Mouse (Mus musculus): ENCODE measurements around the gene Olfr129. TPM values are rescaled to one million over a fixed set of nuclear protein-coding genes. Genes with fewer than 3 reads are reported as not detected.

Olfr129 gene
- polyA plus RNA-seq (2012; rRNA removed): 0.08 and 0.18 TPM in 2 replicates

DNA sequence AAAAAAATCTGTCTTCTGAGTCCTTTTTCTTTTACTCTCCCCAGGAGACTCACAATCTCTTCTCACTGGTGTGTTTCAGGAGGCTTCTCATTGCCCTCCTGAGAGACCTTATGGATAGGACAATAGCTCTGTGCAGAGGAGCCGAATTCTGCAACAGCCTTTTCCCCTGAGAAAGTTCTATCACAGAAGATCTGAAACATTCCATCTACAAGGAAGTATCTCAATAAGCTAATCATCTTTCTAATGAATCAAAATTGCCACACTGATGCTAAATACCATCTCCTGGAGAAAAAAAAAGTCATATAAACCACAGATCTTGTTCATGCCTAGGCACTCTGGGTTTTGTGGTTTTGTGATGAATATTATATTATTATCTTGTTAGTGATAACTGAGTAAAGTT, at the start of gene Olfr129:
Gene Olfr129, minus strand, starts transcription at position 101 of the 400 bp plus-strand sequence.
- no peak for DNase-seq (ENCODE audit: extremely low spot score in 1 of 2, low spot score in 1 of 2)

DNA sequence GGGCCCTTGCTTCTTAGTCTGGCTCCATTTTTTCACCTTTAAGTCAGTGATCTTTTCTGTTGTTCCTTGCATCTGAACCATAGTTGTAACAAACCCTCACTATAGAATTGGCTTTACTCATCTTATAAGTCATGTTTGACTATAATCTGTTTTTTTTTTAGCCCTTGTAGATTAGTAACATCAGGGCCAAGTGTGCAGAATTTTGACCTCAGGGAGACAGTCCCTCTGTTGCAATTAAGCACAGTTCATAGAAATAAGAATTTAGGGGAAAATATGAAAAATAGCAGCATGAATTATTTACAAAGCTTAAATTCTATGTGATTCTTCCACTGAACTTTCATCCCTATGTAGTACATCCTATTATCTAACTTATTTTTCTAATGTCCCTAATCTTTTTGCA, 28.7 kb upstream of the Olfr129 start, which contains the start of gene Olfr131:
Gene Olfr131, minus strand, starts transcription at position 101 of the 400 bp plus-strand sequence.
- no peak for DNase-seq (ENCODE audit: extremely low spot score in 1 of 2, low spot score in 1 of 2)

DNA sequence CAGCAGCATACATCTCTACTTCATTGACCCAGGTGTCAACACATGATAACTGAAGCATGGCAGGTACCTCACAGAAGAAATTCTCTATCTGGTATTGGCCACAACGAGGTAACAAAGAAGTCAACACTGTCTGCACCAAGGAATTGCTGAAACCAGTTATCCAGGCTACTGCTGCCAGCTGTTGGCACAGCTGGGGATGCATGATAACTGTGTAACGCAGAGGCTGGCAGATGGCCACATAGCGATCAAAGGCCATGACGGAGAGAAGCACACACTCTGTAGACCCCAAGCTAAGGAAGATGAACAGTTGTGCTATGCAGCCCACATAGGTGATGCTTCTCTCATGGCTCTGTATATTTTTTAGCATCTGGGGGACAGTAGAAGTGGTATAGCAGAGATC, 22.5 kb upstream of the Olfr129 start:
- no peak for DNase-seq (ENCODE audit: extremely low spot score in 1 of 2, low spot score in 1 of 2)

DNA sequence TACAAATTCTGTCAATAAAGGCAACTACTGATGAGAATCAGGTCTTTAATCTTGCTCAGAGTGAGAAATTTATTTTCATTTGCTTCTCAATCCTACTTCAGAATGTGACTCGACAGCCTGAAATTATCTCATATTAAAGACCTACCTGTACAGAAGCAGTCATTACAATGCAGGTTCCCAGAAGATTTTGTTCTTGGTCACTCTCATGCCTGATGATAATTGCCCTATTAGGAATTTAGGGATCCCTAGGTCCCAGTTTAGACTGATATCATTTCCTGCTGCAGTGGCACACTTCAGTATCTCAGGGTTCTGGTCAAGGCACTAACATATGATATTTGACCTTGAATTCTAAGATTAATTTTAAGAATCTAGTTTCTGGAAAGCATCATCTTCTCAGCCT, 3.7 kb upstream of the Olfr129 start, which contains the start of gene Olfr130:
Gene Olfr130, plus strand, starts transcription at position 301 of the 400 bp plus-strand sequence.
- DNase-seq (ENCODE audit: extremely low spot score in 1 of 2, low spot score in 1 of 2): no peak

DNA sequence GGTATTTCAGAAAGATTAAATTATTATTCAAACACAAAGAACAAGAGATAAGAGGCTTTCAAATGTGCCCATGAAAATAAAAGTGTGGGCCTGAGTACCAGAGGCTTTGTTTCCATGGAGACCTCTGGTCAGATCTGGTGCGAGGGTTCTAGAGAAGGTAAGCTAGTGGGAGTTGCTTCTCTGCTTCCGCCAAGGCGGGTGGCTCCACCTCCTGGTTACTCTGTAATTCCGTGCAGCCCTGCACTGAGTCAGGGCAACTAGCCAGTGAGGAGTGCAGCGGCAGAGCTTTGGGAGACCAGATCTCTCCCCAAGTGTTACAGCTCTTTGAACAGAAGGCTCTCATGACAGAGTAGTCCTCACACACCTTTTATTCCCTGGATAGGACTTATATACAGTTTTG, 33.6 kb downstream of the Olfr129 start:
- DNase-seq (ENCODE audit: extremely low spot score in 1 of 2, low spot score in 1 of 2): no peak

DNA sequence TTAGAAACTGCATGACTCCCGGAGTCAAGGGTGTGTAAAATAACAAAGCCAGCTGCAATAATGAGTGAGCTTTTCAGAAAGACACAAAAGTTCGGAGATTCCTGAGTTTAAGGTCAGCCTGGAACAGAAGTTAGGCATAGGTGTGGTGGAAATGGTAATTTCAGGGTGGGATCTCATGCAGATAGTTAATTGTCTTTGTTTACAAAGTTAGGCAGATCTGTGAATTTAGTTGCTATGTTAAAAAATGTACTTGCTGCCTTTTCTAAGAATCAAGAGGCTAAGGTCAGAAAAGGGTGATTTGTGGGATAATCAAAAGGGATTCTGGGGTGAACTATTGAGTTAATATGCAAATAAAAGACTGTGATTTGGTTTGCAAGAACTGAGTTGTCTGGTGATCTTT, 43.5 kb downstream of the Olfr129 start:
- no peak for DNase-seq (ENCODE audit: extremely low spot score in 1 of 2, low spot score in 1 of 2)

DNA sequence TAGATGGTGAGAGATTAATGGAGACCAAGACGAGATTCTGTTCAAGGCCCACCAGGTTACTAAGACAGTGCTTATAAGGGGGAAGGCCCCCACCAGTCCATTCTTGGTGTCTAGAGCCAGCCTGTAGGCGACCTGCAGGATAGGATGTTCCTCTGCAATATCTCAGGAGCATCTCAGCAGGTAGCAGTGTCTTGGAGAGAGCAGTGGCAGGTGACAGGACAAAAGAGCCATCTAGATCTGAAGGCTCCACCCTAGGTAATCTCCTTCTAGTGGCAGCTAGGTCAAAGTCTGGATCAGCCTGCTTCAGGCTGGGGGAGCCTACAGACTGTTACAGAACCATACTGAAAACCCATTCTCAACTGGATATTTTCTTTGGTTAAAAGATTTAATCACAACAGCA, 54.9 kb downstream of the Olfr129 start:
- no peak for DNase-seq (ENCODE audit: extremely low spot score in 1 of 2, low spot score in 1 of 2)

Other genes starting within 250 kb of the Olfr129 start
- not detected in 2 replicates for gene Olfr125, start 227.1 kb downstream of the Olfr129 start, polyA plus RNA-seq (2012; rRNA removed)
- gene Olfr126, start 212.6 kb downstream of the Olfr129 start, polyA plus RNA-seq (2012; rRNA removed): not detected in 2 replicates
- not detected in 2 replicates for gene Olfr127, start 159.6 kb downstream of the Olfr129 start, polyA plus RNA-seq (2012; rRNA removed)
- not detected in 2 replicates for gene Olfr128, start 139.5 kb downstream of the Olfr129 start, polyA plus RNA-seq (2012; rRNA removed)
- not detected in 2 replicates for gene Olfr761, start 107.0 kb downstream of the Olfr129 start, polyA plus RNA-seq (2012; rRNA removed)
- gene Olfr130, start 3.8 kb upstream of the Olfr129 start, polyA plus RNA-seq (2012; rRNA removed): 0.02 TPM in 1 of 2 replicates, not detected in the other
- 0.16 and 0.17 TPM in 2 replicates for gene Olfr131, start 28.6 kb upstream of the Olfr129 start, polyA plus RNA-seq (2012; rRNA removed)
- not detected in 2 replicates for gene Olfr132, start 74.4 kb upstream of the Olfr129 start, polyA plus RNA-seq (2012; rRNA removed)
- not detected in 2 replicates for gene Olfr133, start 85.2 kb upstream of the Olfr129 start, polyA plus RNA-seq (2012; rRNA removed)
- gene Olfr134, start 111.3 kb upstream of the Olfr129 start, polyA plus RNA-seq (2012; rRNA removed): not detected in 2 replicates
- gene Olfr135, start 144.3 kb upstream of the Olfr129 start, polyA plus RNA-seq (2012; rRNA removed): not detected in 2 replicates
- gene Olfr138, start 201.0 kb upstream of the Olfr129 start, polyA plus RNA-seq (2012; rRNA removed): not detected in 2 replicates
- gene Olfr137, start 247.5 kb upstream of the Olfr129 start, polyA plus RNA-seq (2012; rRNA removed): not detected in 2 replicates